Mouse (Mus musculus) stomach, postnatal 0 days (tissue): ENCODE results near the gene Plekho2.
A peak's percentile ranks its signal among the peaks of the same experiment; 100 is the strongest.

Experiments used
- CTCF ChIP-seq: IDR thresholded peaks from 2 replicates; pipeline ENCODE4 v1.5.1; 2016; ENCODE audit warnings: antibody characterized with exemption, low read depth, mild to moderate bottlenecking, moderate library complexity
- EP300 ChIP-seq: optimal IDR thresholded peaks from 2 replicates; pipeline ENCODE3; 2016; ENCODE audit warnings: antibody characterized with exemption

- TF ChIP-seq EP300, result no peak
- peak; percentile 47 for TF ChIP-seq CTCF
These were observed 2.2 kb downstream of the Plekho2 start for GRCm38 (mm10) chr9:65577511-65578196.
